Mouse (Mus musculus): Measurements from ENCODE around the gene Epha1. TPM values are rescaled to one million over a fixed set of nuclear protein-coding genes. Genes with fewer than 3 reads are reported as not detected.

The Epha1 gene
- polyA plus RNA-seq, 1 experiment from 2014 or later: 0.27 TPM

GRCm38 (mm10) chr6:42375131-42375530, 2.1 kb upstream of the Epha1 start:
- POLR2A ChIA-PET: interaction anchor here (1.3 kb wide), 1 partner anchor 22 kb away, joined by 4 read pairs; no protein-coding TSS in a partner anchor
- DNase-seq (ENCODE audit: low read depth, low spot score) (no peak), ATAC-seq (no peak)
- TF ChIP-seq CTCF (IDR thresholded peaks at IDR 0.05): no peak
- CTCF ChIA-PET: interaction anchor here (1.7 to 3.2 kb wide), 3 partner anchors 9 to 26 kb away, joined by 5 to 13 read pairs (median 6); partner anchors contain the start of gene Zyx
- in situ Hi-C loops (cut with MboI; ENCODE audit: low pct_unique_long_range_greater_than_20kb): no loop called here
- no peaks in the 10 kb centered on the region for H3K27me3 ChIP-seq

- no peaks in the 10 kb centered on the region for H3K27me3 ChIP-seq
- in situ Hi-C loops (cut with MboI; ENCODE audit: low pct_unique_long_range_greater_than_20kb): no loop called here
- TF ChIP-seq CTCF (IDR thresholded peaks at IDR 0.05): no peak
- ChIA-PET POLR2A (interaction anchor here (1.1 kb wide), 1 partner anchor 19 kb away, joined by 3 read pairs; no protein-coding TSS in a partner anchor), CTCF (interaction anchor here (0.9 to 3.2 kb wide), 4 partner anchors 8 to 26 kb away, joined by 4 to 13 read pairs (median 6); partner anchors contain the start of gene Zyx)
- DNase-seq (ENCODE audit: low read depth, low spot score) (no peak), ATAC-seq (no peak)
Observed at GRCm38 (mm10) chr6:42374701-42375100, 1.6 kb upstream of the Epha1 start.

GRCm38 (mm10) chr6:42373669-42374430, 782 bp upstream of the Epha1 start:
- TF ChIP-seq CTCF (IDR thresholded peaks at IDR 0.05): no peak
- H3K27me3 ChIP-seq: no peaks in the 10 kb centered on the region
- ChIA-PET POLR2A (interaction anchor here (0.6 to 1.1 kb wide), 2 partner anchors 18 to 22 kb away, joined by 3 read pairs; no protein-coding TSS in a partner anchor), CTCF (interaction anchor here (0.9 to 3.2 kb wide), 5 partner anchors 10 to 25 kb away, joined by 3 to 13 read pairs (median 4); partner anchors contain the start of gene Zyx)
- in situ Hi-C loops (cut with MboI; ENCODE audit: low pct_unique_long_range_greater_than_20kb): no loop called here
- ATAC-seq (no peak), DNase-seq (ENCODE audit: low read depth, low spot score) (no peak)

- TF ChIP-seq CTCF (IDR thresholded peaks at IDR 0.05): no peak
- no peaks in the 10 kb centered on the region for H3K27me3 ChIP-seq
- ChIA-PET POLR2A (interaction anchor here (1.5 kb wide), 1 partner anchor 22 kb away, joined by 8 read pairs; the partner anchor contains the start of gene Zyx), CTCF (interaction anchor here (1.1 to 2.1 kb wide), 4 partner anchors 9 to 202 kb away, joined by 3 to 7 read pairs (median 4); partner anchors contain the start of gene Zyx)
- in situ Hi-C loops (cut with MboI; ENCODE audit: low pct_unique_long_range_greater_than_20kb): no loop called here
- DNase-seq (ENCODE audit: low read depth, low spot score): no peak
- ATAC-seq: no peak
Observed at GRCm38 (mm10) chr6:42372421-42372815, 650 bp downstream of the Epha1 start.

- DNase-seq (ENCODE audit: low read depth, low spot score) (no peak), ATAC-seq (no peak)
- CTCF ChIA-PET: interaction anchor here (0.7 to 2.1 kb wide), 8 partner anchors 9 to 202 kb away, joined by 3 to 7 read pairs (median 3); partner anchors contain the start of gene Zyx
- H3K27me3 ChIP-seq: no peaks in the 10 kb centered on the region
- no peak for TF ChIP-seq CTCF (IDR thresholded peaks at IDR 0.05)
- POLR2A ChIA-PET: interaction anchor here (1.0 to 1.5 kb wide), 3 partner anchors 18 to 22 kb away, joined by 4 to 8 read pairs (median 4); partner anchors contain the start of gene Zyx
- in situ Hi-C loops (cut with MboI; ENCODE audit: low pct_unique_long_range_greater_than_20kb): no loop called here
Observed at GRCm38 (mm10) chr6:42372001-42372400, 1.1 kb downstream of the Epha1 start.

- no peak for TF ChIP-seq CTCF (IDR thresholded peaks at IDR 0.05)
- ATAC-seq (no peak), DNase-seq (ENCODE audit: low read depth, low spot score) (no peak)
- POLR2A ChIA-PET: interaction anchor here (1.0 to 1.5 kb wide), 3 partner anchors 16 to 21 kb away, joined by 4 to 8 read pairs (median 4); partner anchors contain the start of gene Zyx
- in situ Hi-C loops (cut with MboI; ENCODE audit: low pct_unique_long_range_greater_than_20kb): no loop called here
- CTCF ChIA-PET: interaction anchor here (0.9 to 2.1 kb wide), 4 partner anchors 14 to 37 kb away, joined by 3 to 6 read pairs (median 3); partner anchors contain the start of gene Zyx
- H3K27me3 ChIP-seq: no peaks in the 10 kb centered on the region
Observed at GRCm38 (mm10) chr6:42370630-42371363, 2.3 kb downstream of the Epha1 start.

GRCm38 (mm10) chr6:42369870-42370269, 3.2 kb downstream of the Epha1 start:
- DNase-seq (ENCODE audit: low read depth, low spot score) (no peak), ATAC-seq (no peak)
- no peaks in the 10 kb centered on the region for H3K27me3 ChIP-seq
- TF ChIP-seq CTCF (IDR thresholded peaks at IDR 0.05): no peak
- ChIA-PET POLR2A (no interaction called here), CTCF (interaction anchor here (0.7 to 1.8 kb wide), 2 partner anchors 9 to 22 kb away, joined by 3 read pairs; no protein-coding TSS in a partner anchor)
- in situ Hi-C loops (cut with MboI; ENCODE audit: low pct_unique_long_range_greater_than_20kb): no loop called here

GRCm38 (mm10) chr6:42365215-42365614, 7.9 kb downstream of the Epha1 start:
- ChIA-PET POLR2A (interaction anchor here (1.1 to 1.3 kb wide), 2 partner anchors 10 to 12 kb away, joined by 3 read pairs; no protein-coding TSS in a partner anchor), CTCF (no interaction called here)
- in situ Hi-C loops (cut with MboI; ENCODE audit: low pct_unique_long_range_greater_than_20kb): no loop called here
- ATAC-seq: no peak
- TF ChIP-seq CTCF (IDR thresholded peaks at IDR 0.05): no peak
- DNase-seq (ENCODE audit: low read depth, low spot score): no peak
- H3K27me3 ChIP-seq: no peaks in the 10 kb centered on the region

- ATAC-seq (no peak), DNase-seq (ENCODE audit: low read depth, low spot score) (no peak)
- POLR2A ChIA-PET: interaction anchor here (1.3 kb wide), 1 partner anchor 12 kb away, joined by 3 read pairs; no protein-coding TSS in a partner anchor
- in situ Hi-C loops (cut with MboI; ENCODE audit: low pct_unique_long_range_greater_than_20kb): no loop called here
- no peaks in the 10 kb centered on the region for H3K27me3 ChIP-seq
- no peak for TF ChIP-seq CTCF (IDR thresholded peaks at IDR 0.05)
- CTCF ChIA-PET: interaction anchor here (1.3 kb wide), 1 partner anchor 9 kb away, joined by 4 read pairs; no protein-coding TSS in a partner anchor
Observed at GRCm38 (mm10) chr6:42364607-42365006, 8.5 kb downstream of the Epha1 start.

- no peak for TF ChIP-seq CTCF (IDR thresholded peaks at IDR 0.05)
Observed at GRCm38 (mm10) chr6:42364066-42364465, 9.0 kb downstream of the Epha1 start.

More at GRCm38 (mm10) chr6:42364066-42364465, 9.0 kb downstream of the Epha1 start:
- ChIA-PET CTCF (interaction anchor here (1.3 to 2.1 kb wide), 3 partner anchors 9 to 17 kb away, joined by 4 to 7 read pairs (median 5); partner anchors contain the start of gene Epha1), POLR2A (interaction anchor here (1.2 to 1.3 kb wide), 2 partner anchors 11 to 14 kb away, joined by 3 to 6 read pairs; no protein-coding TSS in a partner anchor)
- ATAC-seq (no peak), DNase-seq (ENCODE audit: low read depth, low spot score) (no peak)
- in situ Hi-C loops (cut with MboI; ENCODE audit: low pct_unique_long_range_greater_than_20kb): no loop called here
- no peaks in the 10 kb centered on the region for H3K27me3 ChIP-seq

Measured in Patski (cell line).